Mouse (Mus musculus) layer of hippocampus, adult 2 months (tissue): ENCODE results near the gene Ccdc152. TPM values are rescaled to one million over a fixed set of nuclear protein-coding genes. Genes with fewer than 3 reads are reported as not detected.
"Not testable (repeated sequence)": the region's sequence is repeated elsewhere in the genome, so short reads cannot be mapped to it uniquely, and the experiment has no call there.

Experiments used
- DNase-seq, 2 experiments: peaks; one replicate each; pipeline ENCODE4 v3.0.0; 2022; ENCODE audit warnings: low spot score in 2 of 2
- H3K27ac ChIP-seq: fragments of 200-600 bp; 2 replicates; pipeline ENCODE4 v1.8.1; 2022
- H3K4me3 ChIP-seq: fragments of 200-600 bp; 2 replicates; pipeline ENCODE4 v1.8.1; 2022; ENCODE audit warnings: mild to moderate bottlenecking
- CTCF ChIP-seq: fragments of 200-600 bp; conservative IDR thresholded peaks from 2 replicates; pipeline ENCODE4 v1.8.1; 2022; ENCODE audit warnings: antibody characterized with exemption, mild to moderate bottlenecking, moderate library complexity
- total RNA-seq, 2 experiments: library from RNA; stranded (reverse); gene quantifications; 2 replicates each; pipeline ENCODE4 v1.2.3; 2021

Gene Ccdc152
- total RNA-seq, 2 experiments from 2014 or later = not detected

DNA sequence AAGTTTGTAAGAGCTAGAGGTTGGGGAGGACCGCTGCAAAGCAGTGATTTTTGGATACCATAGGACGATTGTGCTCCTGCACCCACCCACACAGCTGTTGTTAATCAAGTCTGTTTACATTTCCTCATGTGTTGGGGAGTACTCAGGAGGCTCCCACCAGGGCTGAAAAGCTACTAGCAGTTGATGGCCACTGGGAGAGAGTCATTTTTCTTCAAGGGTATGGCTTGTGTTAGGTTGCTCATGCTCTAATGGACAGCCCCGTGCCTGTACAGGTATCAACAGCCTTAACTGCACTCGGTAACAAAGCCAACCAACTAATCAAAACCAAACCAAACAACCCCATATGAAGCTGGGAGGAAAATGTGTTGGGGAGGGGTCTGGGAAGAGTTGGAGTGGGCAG, 33.8 kb downstream of the Ccdc152 start:
- DNase-seq = no peak
- TF ChIP-seq CTCF = no peak
- Histone ChIP-seq H3K4me3 (no peak overlapping the region), H3K27ac (peak overlapping the region; percentile 93)

DNA sequence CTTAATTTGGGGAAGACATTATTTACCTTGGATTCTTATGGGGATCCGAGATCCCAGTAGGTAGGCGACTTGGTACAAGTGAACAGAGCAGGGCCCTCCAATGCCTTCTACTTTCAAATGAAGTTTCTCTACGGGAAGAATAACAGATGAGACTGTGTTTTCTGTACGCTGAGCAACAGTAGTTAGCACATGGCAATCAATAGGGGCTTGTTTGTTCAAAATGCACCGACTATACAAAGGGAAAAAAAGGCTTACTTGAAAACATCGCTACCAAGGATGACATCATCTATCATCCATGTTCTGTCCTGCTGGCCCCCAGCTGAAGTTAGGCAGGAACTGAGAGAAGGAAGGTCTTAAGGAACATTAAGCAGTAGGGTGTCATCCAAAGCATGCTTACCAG, 35.1 kb downstream of the Ccdc152 start, which contains the start of gene Selenop:
TSS of gene Selenop (plus strand) at position 301 of the 400 bp plus-strand sequence.
- no peak for DNase-seq
- TF ChIP-seq CTCF = no peak
- Histone ChIP-seq H3K27ac (peak within 1 kb of the TSS; percentile 93), H3K4me3 (no peak within 1 kb of the TSS)

DNA sequence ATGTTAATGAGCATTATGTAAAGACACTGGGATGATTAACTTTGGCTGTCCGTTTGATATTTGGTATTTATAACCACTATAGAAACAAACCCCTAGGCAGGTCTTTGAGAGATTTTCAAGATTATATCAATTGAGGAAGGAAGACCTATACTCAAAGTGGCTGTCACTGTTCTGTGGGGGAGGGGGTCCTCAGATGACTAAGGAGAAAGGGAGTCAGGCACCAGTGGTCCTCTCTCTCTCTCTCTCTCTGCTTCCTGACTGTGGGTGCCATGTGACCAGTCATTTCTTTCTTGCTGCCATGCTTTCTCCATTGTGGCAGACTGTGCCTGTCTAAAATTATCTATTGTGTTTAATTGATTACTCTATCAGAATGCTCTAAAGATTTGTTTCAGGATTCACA, 38.5 kb downstream of the Ccdc152 start:
- TF ChIP-seq CTCF = no peak
- Histone ChIP-seq H3K4me3 (no peak overlapping the region), H3K27ac (no peak overlapping the region)
- no peak for DNase-seq

DNA sequence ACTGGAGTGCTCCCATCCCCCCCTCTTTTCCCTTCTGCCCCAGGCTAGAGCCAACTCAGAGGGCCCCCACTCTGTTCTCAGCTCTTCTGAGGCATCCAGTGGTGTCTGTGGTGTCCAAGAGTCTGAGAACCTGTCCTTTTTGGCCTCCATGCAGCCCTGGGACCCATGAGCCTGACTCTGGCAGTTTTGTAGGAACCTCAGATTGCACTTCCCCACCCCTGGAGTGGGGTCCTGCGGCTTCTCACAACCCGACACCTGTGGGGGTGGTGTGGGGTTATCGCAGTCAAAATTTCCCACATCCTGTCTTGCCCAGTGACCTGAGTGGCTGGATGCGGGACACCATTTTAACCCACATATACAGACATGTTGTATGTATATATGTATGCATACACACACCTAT, 39.0 kb downstream of the Ccdc152 start:
- no peak overlapping the region for H3K27ac ChIP-seq
- H3K4me3 ChIP-seq = no peak overlapping the region
- no peak for TF ChIP-seq CTCF
- no peak for DNase-seq

DNA sequence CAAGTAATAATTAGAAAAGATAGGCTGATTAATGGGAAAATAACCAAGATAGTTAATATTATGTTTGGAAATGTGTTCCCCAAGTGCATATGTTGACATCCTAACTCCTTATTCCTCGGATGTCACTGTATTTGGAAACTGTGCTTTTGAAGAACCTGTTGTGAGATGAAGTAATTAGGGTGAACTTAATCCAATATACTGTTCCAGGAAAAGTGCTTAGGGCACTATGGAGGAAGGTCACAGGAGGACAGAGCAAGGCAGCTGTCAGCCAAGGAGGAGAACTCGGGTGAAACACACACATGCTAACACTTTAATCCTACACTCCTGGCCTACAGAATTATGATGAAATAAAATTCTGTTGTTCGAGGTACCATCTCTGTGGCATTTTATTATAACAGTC, 40.4 kb downstream of the Ccdc152 start:
- TF ChIP-seq CTCF = no peak
- DNase-seq = no peak
- Histone ChIP-seq H3K27ac (no peak overlapping the region), H3K4me3 (no peak overlapping the region)

DNA sequence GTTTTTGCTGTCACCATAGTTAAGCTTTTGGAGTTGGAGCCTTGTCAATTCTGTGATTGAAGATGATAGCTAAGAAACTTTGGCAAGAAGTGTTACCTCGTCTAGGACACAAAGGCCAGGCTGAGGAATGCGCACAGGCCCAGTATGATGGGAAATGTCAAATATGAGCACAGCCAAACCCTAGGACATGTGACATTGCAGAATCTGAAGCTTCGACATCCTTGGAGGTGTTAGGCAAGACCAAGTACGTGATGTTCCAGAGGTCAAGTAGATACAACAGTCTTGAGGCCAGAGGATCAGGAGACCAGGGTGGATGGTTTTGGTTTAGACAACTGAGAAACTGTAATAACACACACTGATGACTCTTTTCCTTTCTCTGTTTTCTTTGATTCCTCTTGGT, 43.0 kb downstream of the Ccdc152 start:
- no peak for TF ChIP-seq CTCF
- H3K27ac ChIP-seq = no peak overlapping the region
- no peak overlapping the region for H3K4me3 ChIP-seq
- DNase-seq = no peak

DNA sequence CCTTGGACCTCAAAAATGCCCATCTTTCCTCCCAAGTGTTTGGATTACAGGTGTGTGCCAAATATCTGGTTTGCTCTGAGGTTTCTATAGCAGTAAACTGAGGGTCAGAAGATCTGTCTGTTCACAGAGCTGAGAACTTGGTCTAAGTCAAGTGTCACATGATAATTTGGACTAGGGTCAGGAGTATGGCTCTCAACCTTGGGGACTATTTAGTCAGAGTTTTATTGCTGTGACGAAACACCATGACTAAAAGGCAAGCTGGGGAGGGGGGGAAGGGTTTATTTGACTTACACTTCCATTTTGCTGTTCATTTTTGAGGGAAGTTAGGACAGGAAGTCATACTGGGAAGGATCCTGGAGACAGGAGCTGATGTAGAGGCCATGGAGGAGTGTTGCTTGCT, 44.3 kb downstream of the Ccdc152 start:
- Histone ChIP-seq H3K4me3 (no peak overlapping the region), H3K27ac (no peak overlapping the region)
- no peak for TF ChIP-seq CTCF
- no peak for DNase-seq

DNA sequence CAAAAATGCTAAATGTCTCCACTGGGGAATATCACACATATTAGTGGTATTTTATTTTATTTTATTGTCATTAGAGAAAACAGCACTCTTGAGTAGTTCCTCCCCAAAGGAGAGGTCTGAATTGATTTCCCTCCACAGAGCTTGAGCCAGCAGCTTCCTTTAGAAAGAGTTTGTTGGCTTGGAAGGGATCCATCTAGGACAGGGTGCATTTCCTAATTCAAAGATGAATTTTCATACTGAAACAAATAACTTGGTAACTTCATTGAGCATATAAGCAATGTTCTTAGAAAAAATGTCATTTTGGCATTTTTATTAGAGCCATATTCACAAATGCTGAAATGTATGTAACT, 51.6 kb downstream of the Ccdc152 start:
- DNase-seq = no peak
- no peak overlapping the region for H3K4me3 ChIP-seq
- peak overlapping the region; percentile 46; the same call in 1 of the 2 replicates for H3K27ac ChIP-seq
- no peak for TF ChIP-seq CTCF

DNA sequence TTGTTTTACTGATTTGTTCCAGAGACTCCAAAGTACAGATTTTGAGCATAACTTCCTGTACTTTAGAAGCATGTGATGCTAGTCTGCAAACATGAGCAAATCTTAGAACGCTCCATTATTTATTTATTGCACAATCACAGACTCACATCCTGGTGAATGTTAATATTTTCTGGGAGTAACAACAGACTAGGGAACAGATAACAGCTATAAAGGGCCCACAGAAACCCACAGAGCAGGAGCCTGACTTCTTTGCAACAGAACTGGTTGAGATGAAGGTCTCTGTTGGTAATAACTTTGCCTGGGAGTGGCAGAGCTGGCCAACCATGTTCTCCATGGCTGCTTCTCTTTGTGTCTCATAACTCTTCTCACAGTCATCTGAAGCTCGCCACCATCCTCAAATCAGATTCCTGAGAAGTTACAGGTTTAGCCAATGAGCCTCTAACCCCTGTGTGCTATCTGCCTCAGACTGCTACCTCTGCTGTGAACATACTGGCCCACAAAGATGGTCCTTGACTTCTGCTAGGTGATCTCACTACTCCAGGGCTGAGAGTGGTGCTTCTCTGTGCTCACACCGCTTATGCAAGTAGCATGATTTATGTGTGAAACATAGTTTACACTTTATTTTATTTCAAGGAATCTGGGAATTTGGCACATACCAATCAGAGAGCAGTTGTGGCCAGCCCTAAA, 52.2 kb downstream of the Ccdc152 start:
- no peak overlapping the region for H3K4me3 ChIP-seq
- DNase-seq = no peak
- peak overlapping the region; percentile 46; the same call in 1 of the 2 replicates for H3K27ac ChIP-seq
- no peak for TF ChIP-seq CTCF

DNA sequence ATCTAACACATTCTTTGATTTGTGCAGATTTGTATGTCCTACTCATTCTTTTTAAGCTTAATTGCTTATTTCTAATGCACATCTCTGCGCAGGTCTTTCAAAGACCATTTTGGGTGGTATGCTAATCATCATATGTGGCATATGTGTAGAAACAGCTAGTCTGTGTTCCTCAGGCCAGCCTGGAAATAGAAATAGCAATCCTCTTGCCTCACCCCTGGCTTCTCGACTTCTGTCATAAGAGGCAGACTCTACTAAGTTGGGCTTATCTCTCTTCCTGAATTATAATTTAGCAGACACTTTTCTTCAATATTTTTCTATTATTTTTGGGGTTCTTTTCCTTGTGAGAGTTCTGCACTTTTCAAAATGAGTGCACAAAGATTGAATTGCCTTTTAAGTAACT, 52.7 kb downstream of the Ccdc152 start:
- no peak for DNase-seq
- Histone ChIP-seq H3K27ac (0 out of 2 replicates have a peak overlapping the region, but pooled peaks have one; percentile 23), H3K4me3 (no peak overlapping the region)
- TF ChIP-seq CTCF = no peak

DNA sequence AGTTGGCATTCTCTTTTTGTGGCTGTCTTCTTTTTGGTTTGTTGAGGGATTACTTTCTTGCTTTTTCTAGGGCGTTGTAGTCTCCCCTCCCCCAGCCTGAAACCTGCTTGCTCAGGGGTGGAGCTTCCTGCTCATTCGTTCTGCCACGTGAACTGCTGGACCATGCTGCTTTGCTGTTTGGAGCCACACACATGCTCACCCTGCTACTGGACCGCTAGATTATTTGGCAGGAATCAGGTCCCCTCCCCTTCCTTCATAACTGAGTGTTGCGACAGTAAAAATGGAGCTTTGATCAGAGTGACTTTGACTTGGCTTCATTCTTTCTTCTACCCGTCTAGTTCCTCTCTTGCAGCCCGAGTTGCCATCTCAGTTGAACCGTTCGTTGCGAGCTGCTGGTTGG, 58.3 kb downstream of the Ccdc152 start:
- not testable (repeated sequence) for DNase-seq, H3K4me3 ChIP-seq

DNA sequence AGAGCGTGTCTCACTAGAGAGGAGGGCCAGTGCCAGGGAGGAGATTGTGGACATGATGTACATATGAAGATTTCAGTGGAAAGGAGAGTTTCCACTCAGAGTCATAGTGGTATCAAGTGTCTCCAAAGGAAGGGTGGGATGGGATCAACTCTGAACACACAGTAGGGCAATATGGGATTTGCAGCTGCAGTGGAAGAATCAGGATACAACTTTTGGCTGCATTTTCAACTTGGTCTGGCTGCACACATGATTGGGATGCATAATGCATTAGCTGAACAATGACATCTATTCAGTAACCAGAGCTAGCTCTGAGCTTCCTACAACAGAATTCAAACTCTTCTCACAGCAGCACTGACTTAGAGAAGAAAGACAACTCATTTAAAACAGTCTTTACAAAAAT, 65.4 kb downstream of the Ccdc152 start:
- TF ChIP-seq CTCF = no peak
- peak in 1 of 2 experiments; percentile 11 for DNase-seq
- Histone ChIP-seq H3K4me3 (no peak overlapping the region), H3K27ac (peak overlapping the region; percentile 80)

More for the DNA sequence above, 58.3 kb downstream of the Ccdc152 start:
- H3K27ac ChIP-seq = not testable (repeated sequence)

DNA sequence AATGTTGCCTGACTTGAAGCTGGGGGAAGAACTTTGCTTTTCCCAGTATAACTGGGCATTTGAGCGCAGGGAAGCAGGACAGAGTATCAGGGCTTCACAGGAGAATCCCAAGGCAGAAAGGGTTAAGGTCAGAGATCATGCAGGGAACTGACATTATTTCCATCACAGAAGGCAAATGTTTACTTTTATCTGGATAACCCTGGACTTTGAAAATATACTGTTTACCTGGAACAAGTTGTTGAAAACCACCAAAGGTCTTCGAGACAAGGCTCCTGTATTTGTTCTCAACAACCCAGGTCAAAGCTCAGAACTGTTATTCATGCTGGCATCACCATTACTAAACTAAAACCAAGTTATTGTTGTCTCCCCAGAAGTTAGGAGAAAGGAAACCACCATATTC, 67.0 kb downstream of the Ccdc152 start:
- no peak overlapping the region for H3K4me3 ChIP-seq
- no peak overlapping the region for H3K27ac ChIP-seq
- DNase-seq = no peak
- TF ChIP-seq CTCF = no peak

DNA sequence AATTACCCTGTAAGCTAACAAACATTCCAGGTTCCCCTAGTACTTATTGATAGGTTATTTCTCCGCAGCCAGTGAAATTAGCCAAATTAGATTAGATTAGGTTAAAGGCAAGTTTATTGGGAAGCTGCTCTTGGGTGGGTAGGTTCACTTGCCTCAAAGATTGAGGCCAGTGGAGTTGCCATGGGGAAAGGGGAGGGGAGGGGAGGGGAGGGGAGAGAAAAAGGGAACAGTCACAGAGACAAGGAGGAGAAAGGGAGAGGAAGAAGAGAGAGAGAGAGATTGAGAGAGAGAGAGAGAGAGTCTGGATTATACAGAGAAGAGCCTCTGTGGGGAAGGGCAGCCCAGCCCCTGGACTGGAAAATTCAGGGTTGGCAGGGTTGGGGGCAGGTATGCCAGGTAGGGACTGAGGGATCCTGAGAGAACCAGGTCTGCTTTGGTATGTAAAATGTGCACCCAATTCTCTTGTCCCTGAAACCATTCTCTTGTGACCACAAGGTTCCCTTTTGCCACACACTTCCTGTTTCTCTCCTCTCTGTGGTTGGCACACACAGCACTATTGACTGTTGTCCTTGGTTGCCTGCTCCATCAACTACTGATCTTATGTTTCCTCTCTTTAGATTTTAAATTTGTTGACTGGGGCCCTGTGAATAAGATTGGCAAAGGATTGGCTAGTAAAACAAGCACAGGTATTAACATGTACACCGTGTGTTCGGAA, 69.3 kb downstream of the Ccdc152 start:
- 0 out of 2 replicates have a peak overlapping the region, but pooled peaks have one; percentile 85 for H3K27ac ChIP-seq
- no peak for TF ChIP-seq CTCF
- DNase-seq = no peak
- no peak overlapping the region for H3K4me3 ChIP-seq
